Mouse (Mus musculus) liver, adult 2 months (tissue): ENCODE measurements at regions not wholly inside any gene's neighbourhood (a gene's known extent, or its start where the extent isn't known, plus 50 kb on each side); places are given as distances from the start of the nearest gene placed in this dataset.

Source experiments
- CTCF ChIP-seq: fragments of 200-500 bp; IDR thresholded peaks from 2 replicates; pipeline ENCODE4 v1.5.1; 2011; ENCODE audit warnings: low read depth, low read length, control low read depth
- POLR2A ChIP-seq: fragments of 200-500 bp; IDR thresholded peaks from 2 replicates; pipeline ENCODE4 v1.6.1; 2011; ENCODE audit warnings: low read length, control low read depth; ENCODE audit not compliant: insufficient read depth; ENCODE audit errors: extremely low read depth

DNA sequence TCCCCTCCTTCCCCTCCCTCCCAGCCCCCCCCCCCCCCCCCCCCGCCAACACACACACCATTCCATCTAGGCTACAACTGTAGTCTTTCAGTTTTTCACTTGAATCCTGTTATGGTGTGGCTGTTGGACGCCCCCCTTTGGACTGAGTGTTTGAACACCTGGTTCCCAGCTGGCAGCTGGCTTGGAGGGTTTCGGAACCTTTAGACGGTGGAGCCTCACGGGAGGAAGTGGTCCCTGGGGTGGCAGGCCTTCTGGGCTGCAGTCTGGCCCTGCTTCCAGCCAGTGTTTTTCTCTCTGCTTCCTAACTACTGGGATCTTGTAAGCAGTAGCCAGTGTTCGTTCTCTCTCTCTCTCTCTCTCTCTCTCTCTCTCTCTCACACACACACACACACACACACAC, 101.4 kb upstream of the Arid2 start:
- TF ChIP-seq POLR2A (no peak), CTCF (no peak)
